Mouse (Mus musculus) liver, adult 2 months (tissue): ENCODE results near the gene Xlr5a.

Experiments used
- CTCF ChIP-seq: fragments of 200-500 bp; IDR thresholded peaks from 2 replicates; pipeline ENCODE4 v1.5.1; 2011; ENCODE audit warnings: low read depth, low read length, control low read depth
- POLR2A ChIP-seq: fragments of 200-500 bp; IDR thresholded peaks from 2 replicates; pipeline ENCODE4 v1.6.1; 2011; ENCODE audit warnings: low read length, control low read depth; ENCODE audit not compliant: insufficient read depth; ENCODE audit errors: extremely low read depth

DNA sequence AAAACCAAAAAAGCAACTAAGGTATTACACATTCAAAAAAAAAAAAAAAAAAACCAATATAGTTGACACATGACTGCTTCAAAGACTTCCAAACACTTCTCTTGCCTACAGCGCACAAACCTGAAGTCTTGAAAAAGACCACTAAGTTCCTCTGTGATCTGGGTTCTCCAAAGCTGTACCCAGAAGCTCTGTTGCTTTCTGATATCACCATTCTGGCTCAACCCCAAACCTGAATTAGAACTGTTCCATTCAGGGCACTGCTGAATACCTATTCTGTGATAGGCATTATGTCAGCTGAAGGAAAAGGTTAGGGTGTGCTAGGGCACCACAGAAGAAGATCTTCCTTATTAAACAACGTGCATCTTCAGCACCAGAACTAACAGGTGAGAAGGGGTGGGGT lies 34.4 kb upstream of the Xlr5a start:
- TF ChIP-seq CTCF (no peak), POLR2A (no peak)
